Mouse (Mus musculus) adrenal gland, postnatal 25 days (tissue): ENCODE measurements around the gene Lingo4. TPM values are rescaled to one million over a fixed set of nuclear protein-coding genes. Genes with fewer than 3 reads are reported as not detected.

ENCODE experiments used
- DNase-seq: peaks from one replicate; pipeline ENCODE4 v3.0.0; 2021; ENCODE audit warnings: mixed read lengths
- total RNA-seq: library from RNA; stranded (reverse); gene quantifications from 2 replicates; pipeline ENCODE4 v1.2.3, GENCODE M21; 2021

Lingo4 gene
- total RNA-seq, 1 experiment from 2014 or later: 0.76 TPM

GRCm38 (mm10) chr3:94388047-94388446 is 10.3 kb upstream of the Lingo4 start:
- DNase-seq: no peak

- DNase-seq: no peak
Observed at GRCm38 (mm10) chr3:94389420-94389819, 8.9 kb upstream of the Lingo4 start.

GRCm38 (mm10) chr3:94391001-94391400 is 7.3 kb upstream of the Lingo4 start:
- DNase-seq: no peak

- no peak for DNase-seq
Observed at GRCm38 (mm10) chr3:94392128-94392527, 6.2 kb upstream of the Lingo4 start.

- no peak for DNase-seq
Observed at GRCm38 (mm10) chr3:94393049-94393448, 5.3 kb upstream of the Lingo4 start.

- DNase-seq: no peak
Observed at GRCm38 (mm10) chr3:94396336-94396735, 2.0 kb upstream of the Lingo4 start.

GRCm38 (mm10) chr3:94396851-94397250 is 1.5 kb upstream of the Lingo4 start:
- DNase-seq: no peak

GRCm38 (mm10) chr3:94398943-94399481 is 695 bp downstream of the Lingo4 start:
- peak; percentile 45 for DNase-seq

- no peak for DNase-seq
Observed at GRCm38 (mm10) chr3:94399663-94400310, 1.5 kb downstream of the Lingo4 start.

GRCm38 (mm10) chr3:94402451-94402850 is 4.1 kb downstream of the Lingo4 start:
- DNase-seq: no peak

GRCm38 (mm10) chr3:94404366-94405054 is 6.2 kb downstream of the Lingo4 start:
- DNase-seq: no peak

GRCm38 (mm10) chr3:94405561-94405960 is 7.2 kb downstream of the Lingo4 start:
- no peak for DNase-seq

- DNase-seq: peak; percentile 27
Observed at GRCm38 (mm10) chr3:94412530-94412929, 14.2 kb downstream of the Lingo4 start.

- DNase-seq: peak; percentile 94
Observed at GRCm38 (mm10) chr3:94413031-94413679, 14.8 kb downstream of the Lingo4 start, which contains the start of gene Tdrkh. Tdrkh (plus strand) TSS chr3:94413273.

GRCm38 (mm10) chr3:94430980-94431379 is 32.7 kb downstream of the Lingo4 start:
- no peak for DNase-seq

GRCm38 (mm10) chr3:94434305-94434704 is 36.0 kb downstream of the Lingo4 start:
- DNase-seq: no peak

GRCm38 (mm10) chr3:94436420-94436819 is 38.1 kb downstream of the Lingo4 start:
- DNase-seq: no peak

GRCm38 (mm10) chr3:94441182-94441581 is 42.9 kb downstream of the Lingo4 start:
- no peak for DNase-seq

- peak; percentile 97 for DNase-seq
Observed at GRCm38 (mm10) chr3:94442951-94443596, 44.8 kb downstream of the Lingo4 start, which contains the start of gene Mrpl9. Mrpl9 (plus strand) TSS chr3:94443318.

- DNase-seq: no peak
Observed at GRCm38 (mm10) chr3:94443597-94443964, 45.3 kb downstream of the Lingo4 start, which contains the start of gene Oaz3. Oaz3 (minus strand) TSS chr3:94443915.

GRCm38 (mm10) chr3:94449377-94449776 is 51.1 kb downstream of the Lingo4 start:
- DNase-seq: no peak
